Mouse (Mus musculus): ENCODE results near the gene Tmem263. TPM values are rescaled to one million over a fixed set of nuclear protein-coding genes. Genes with fewer than 3 reads are reported as not detected.

The Tmem263 gene
- total and polyA plus RNA-seq, 3 experiments, result 12.0 to 27.9 (median 19.8) TPM

GRCm38 (mm10) chr10:85146282-85146681, 43.9 kb downstream of the Tmem263 start:
- H3K9me3 ChIP-seq (replicated peaks; ENCODE audit: low read length), result no peaks in the 10 kb centered on the region
- dilution Hi-C loops (cut with MboI; ENCODE audit: extremely low pct_ligation_motif_present, extremely low pct_unique_long_range_greater_than_20kb, low sequenced_read_pairs), result no loop called here
- no peaks in the 10 kb centered on the region for H3K79me2 ChIP-seq (replicated peaks; ENCODE audit: control insufficient read depth, extremely low read depth, insufficient read depth, poor library complexity, severe bottlenecking)
- H3K4me2 ChIP-seq (ENCODE audit: insufficient read depth, low read depth, poor library complexity, severe bottlenecking), result no peak overlapping the region
- H3K4me1 ChIP-seq (ENCODE audit: control insufficient read depth in 1 of 2, insufficient read depth in 2 of 2), result no peaks in the 10 kb centered on the region
- no peak overlapping the region for H3K9ac ChIP-seq (ENCODE audit: insufficient read depth, low read depth)
- no peak for DNase-seq (ENCODE audit: extremely low read depth)
- H3K4me3 ChIP-seq (replicated peaks in 1 of 3; ENCODE audit: low read depth in 2 of 3, low read length in 2 of 3, poor library complexity in 1 of 3), result no peak overlapping the region
- H3K36me3 ChIP-seq (replicated peaks in 1 of 2; ENCODE audit: control insufficient read depth in 1 of 2, insufficient read depth in 1 of 2, low read length in 1 of 2), result peaks cover 14 to 66% of the 10 kb centered on the region in 2 experiments
- in situ Hi-C loops (cut with MboI; ENCODE audit: low pct_ligation_motif_present, low pct_unique_long_range_greater_than_20kb, low sequenced_read_pairs), result no loop called here
- H3K27ac ChIP-seq (ENCODE audit: insufficient read depth, low read depth), result no peak overlapping the region
- H3K27me3 ChIP-seq (replicated peaks), result no peaks in the 10 kb centered on the region
- TF ChIP-seq HCFC1 (IDR thresholded peaks at IDR 0.05; ENCODE audit: low read depth, low read length) (no peak), MAZ (IDR thresholded peaks at IDR 0.05; ENCODE audit: low read depth, low read length) (no peak), ZKSCAN1 (IDR thresholded peaks at IDR 0.05; ENCODE audit: borderline replicate concordance, low read depth, low read length) (no peak), TBP (conservative IDR thresholded peaks at IDR 0.05; ENCODE audit: low read depth, low read length) (no peak), RCOR1 (conservative IDR thresholded peaks at IDR 0.05; ENCODE audit: low read depth, low read length) (no peak), MAX (IDR thresholded peaks at IDR 0.05; ENCODE audit: low read length) (no peak), TCF12 (IDR thresholded peaks at IDR 0.05; ENCODE audit: low read depth, low read length) (no peak), SMC3 (IDR thresholded peaks at IDR 0.05; ENCODE audit: low read depth, low read length) (no peak), CHD2 (IDR thresholded peaks at IDR 0.05; ENCODE audit: low read length) (no peak), ZNF384 (IDR thresholded peaks at IDR 0.05; ENCODE audit: low read depth, low read length) (no peak), NRF1 (IDR thresholded peaks at IDR 0.05; ENCODE audit: low read depth, low read length) (no peak), ETS1 (conservative IDR thresholded peaks at IDR 0.05; ENCODE audit: low read depth, low read length) (no peak)

GRCm38 (mm10) chr10:85149226-85149625, 46.8 kb downstream of the Tmem263 start:
- H3K36me3 ChIP-seq (replicated peaks in 1 of 2; ENCODE audit: control insufficient read depth in 1 of 2, insufficient read depth in 1 of 2, low read length in 1 of 2), result peaks cover 14 to 50% of the 10 kb centered on the region in 2 experiments
- H3K27me3 ChIP-seq (replicated peaks), result no peaks in the 10 kb centered on the region
- H3K4me3 ChIP-seq (replicated peaks in 1 of 3; ENCODE audit: low read depth in 2 of 3, low read length in 2 of 3, poor library complexity in 1 of 3), result no peak overlapping the region
- H3K79me2 ChIP-seq (replicated peaks; ENCODE audit: control insufficient read depth, extremely low read depth, insufficient read depth, poor library complexity, severe bottlenecking), result no peaks in the 10 kb centered on the region
- in situ Hi-C loops (cut with MboI; ENCODE audit: low pct_ligation_motif_present, low pct_unique_long_range_greater_than_20kb, low sequenced_read_pairs) (no loop called here), dilution Hi-C loops (cut with MboI; ENCODE audit: extremely low pct_ligation_motif_present, extremely low pct_unique_long_range_greater_than_20kb, low sequenced_read_pairs) (no loop called here)
- no peak for TF ChIP-seq IRF4 (IDR thresholded peaks at IDR 0.05; ENCODE audit: low read depth, low read length)
- TF ChIP-seq E2F4 (IDR thresholded peaks at IDR 0.05; ENCODE audit: insufficient replicate concordance, low read depth, low read length), result no peak
- no peak for TF ChIP-seq TCF12 (IDR thresholded peaks at IDR 0.05; ENCODE audit: low read depth, low read length)
- no peak for TF ChIP-seq EP300 (IDR thresholded peaks at IDR 0.05; ENCODE audit: low read length)
- TF ChIP-seq BHLHE40 (IDR thresholded peaks at IDR 0.05; ENCODE audit: low read depth, low read length), result no peak
- no peak for TF ChIP-seq JUND (conservative IDR thresholded peaks at IDR 0.05; ENCODE audit: low read depth, low read length)
- TF ChIP-seq PAX5 (IDR thresholded peaks at IDR 0.05; ENCODE audit: low read length), result no peak
- no peak overlapping the region for H3K9ac ChIP-seq (ENCODE audit: insufficient read depth, low read depth)
- H3K9me3 ChIP-seq (replicated peaks; ENCODE audit: low read length), result no peaks in the 10 kb centered on the region
- no peak overlapping the region for H3K4me2 ChIP-seq (ENCODE audit: insufficient read depth, low read depth, poor library complexity, severe bottlenecking)
- no peak overlapping the region for H3K27ac ChIP-seq (ENCODE audit: insufficient read depth, low read depth)
- no peaks in the 10 kb centered on the region for H3K4me1 ChIP-seq (ENCODE audit: control insufficient read depth in 1 of 2, insufficient read depth in 2 of 2)
- no peak for DNase-seq (ENCODE audit: extremely low read depth)
